Mouse (Mus musculus) lung, embryonic 14.5 days (tissue): ENCODE results near the gene Olfr618. TPM values are rescaled to one million over a fixed set of nuclear protein-coding genes. Genes with fewer than 3 reads are reported as not detected.

Experiments used
- ATAC-seq: fragments of 200-750 bp; cut with Nextera tagmentation; 2 replicates; pipeline ENCODE4 v1.8.0; 2017; ENCODE audit warnings: mild to moderate bottlenecking, moderate TSS enrichment, moderate library complexity; ENCODE audit not compliant: insufficient read depth
- DNase-seq: peaks from one replicate; pipeline ENCODE4 v3.0.0-alpha.2; 2015
- H3K27ac ChIP-seq: fragments of 300-500 bp; sonication (generic); 2 replicates; pipeline ENCODE4 v1.5.1; 2014; ENCODE audit warnings: low read depth, mild to moderate bottlenecking, moderate library complexity
- H3K27me3 ChIP-seq: fragments of 300-500 bp; sonication (generic); 2 replicates; pipeline ENCODE4 v1.6.1; 2014; ENCODE audit warnings: low read length, control low read depth; ENCODE audit not compliant: insufficient read depth
- H3K36me3 ChIP-seq: fragments of 300-500 bp; sonication (generic); 2 replicates; pipeline ENCODE4 v1.6.1; 2014; ENCODE audit warnings: control low read depth; ENCODE audit not compliant: insufficient read depth
- H3K4me1 ChIP-seq: fragments of 300-500 bp; sonication (generic); 2 replicates; pipeline ENCODE4 v1.6.1; 2014; ENCODE audit warnings: antibody characterized with exemption, control low read depth; ENCODE audit not compliant: insufficient read depth
- H3K4me2 ChIP-seq: fragments of 300-500 bp; sonication (generic); 2 replicates; pipeline ENCODE4 v1.6.1; 2014; ENCODE audit warnings: mild to moderate bottlenecking
- H3K4me3 ChIP-seq: fragments of 300-500 bp; sonication (generic); 2 replicates; pipeline ENCODE4 v1.5.1; 2014; ENCODE audit warnings: low read depth, low read length
- H3K9ac ChIP-seq: fragments of 300-500 bp; sonication (generic); 2 replicates; pipeline ENCODE4 v1.6.1; 2014
- H3K9me3 ChIP-seq: fragments of 300-500 bp; sonication (generic); 2 replicates; pipeline ENCODE4 v1.6.1; 2016; ENCODE audit warnings: low read depth, low read length, control low read depth
- CTCF ChIP-seq: IDR thresholded peaks from 2 replicates; pipeline ENCODE4 v1.5.1; 2016; ENCODE audit warnings: antibody characterized with exemption, low read depth
- WGBS: fragments of 180-500 bp; shearing (Covaris S2); extraction: QIAGEN DNeasy Blood & Tissue Kit; methylation state at CpG from one replicate; pipeline ENCODE4 v1.1.7; 2014; 5-methylcytosine and 5-hydroxymethylcytosine counted together
- microRNA-seq: library from miRNA; unstranded; fragments of <30 nt; microRNA quantifications from one replicate; pipeline ENCODE4, GENCODE M21; 2016; ENCODE audit warnings: borderline number of aligned reads
- polyA plus RNA-seq: library from polyadenylated mRNA; unstranded; fragments of >200 nt; fragmentation: Nextera tagmentation; extraction: Ambion mirVana; gene quantifications from 2 replicates; pipeline ENCODE4 v1.2.1, GENCODE M21; 2014

The Olfr618 gene
- polyA plus RNA-seq, 1 experiment from 2014 or later, result not detected

DNA sequence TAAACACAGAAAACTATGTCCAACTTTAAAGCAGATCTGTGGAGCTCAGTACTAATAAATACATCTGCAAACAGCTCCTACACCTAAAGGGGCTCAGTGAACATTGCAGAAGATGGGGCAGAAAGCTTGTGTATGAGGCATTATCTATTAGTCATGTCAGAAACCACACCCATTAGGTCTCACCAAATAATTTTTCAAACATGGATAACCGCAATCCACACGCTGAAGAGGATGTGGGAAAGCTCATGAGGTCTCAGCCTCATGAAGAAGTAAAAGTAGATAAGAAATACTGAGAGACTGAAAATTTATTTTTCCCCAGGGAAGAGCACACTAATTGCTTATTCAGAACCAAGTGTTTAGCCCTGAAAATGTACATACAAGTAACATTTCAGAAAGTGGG, 17.5 kb downstream of the Olfr618 start:
- Histone ChIP-seq H3K27ac (no peak overlapping the region), H3K27me3 (no peaks in the 10 kb centered on the region), H3K9ac (no peak overlapping the region), H3K4me3 (no peak overlapping the region), H3K4me2 (no peak overlapping the region), H3K4me1 (no peaks in the 10 kb centered on the region), H3K36me3 (no peaks in the 10 kb centered on the region), H3K9me3 (no peaks in the 10 kb centered on the region)
- WGBS, result 75% methylated on average over 2 of the region's 2 CpGs
- no peak for TF ChIP-seq CTCF
- no peak for ATAC-seq
- no peak for DNase-seq

DNA sequence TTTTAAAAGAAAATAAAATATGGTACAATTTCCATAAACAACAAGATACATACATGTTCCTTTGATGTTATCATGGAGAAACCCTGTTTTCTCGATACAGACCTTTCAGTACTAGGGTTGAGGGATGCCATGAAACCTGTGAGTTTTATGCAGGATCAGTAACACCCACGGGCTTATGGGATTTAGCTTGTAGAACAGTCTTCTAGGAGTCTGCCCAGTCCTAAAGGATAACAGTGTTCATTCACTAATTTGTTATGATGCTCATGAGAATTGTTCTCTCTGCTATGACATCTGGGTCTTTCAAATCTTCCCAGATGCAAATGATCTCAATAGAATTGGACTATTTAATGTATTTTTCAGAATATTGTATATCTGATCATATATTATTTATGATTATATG, 22.5 kb downstream of the Olfr618 start, which contains the start of gene Olfr620:
Gene Olfr620, minus strand, starts transcription at position 101 of the 400 bp plus-strand sequence.
- H3K27ac ChIP-seq, result no peak within 1 kb of the TSS
- H3K9me3 ChIP-seq, result no peaks in the 10 kb centered on the region
- H3K27me3 ChIP-seq, result no peaks in the 10 kb centered on the region
- TF ChIP-seq CTCF, result no peak
- no peak within 1 kb of the TSS for H3K9ac ChIP-seq
- DNase-seq, result no peak
- no peak within 1 kb of the TSS for H3K4me2 ChIP-seq
- ATAC-seq, result no peak
- H3K36me3 ChIP-seq, result no peaks in the 10 kb centered on the region
- WGBS, result 73% methylated on average over 2 of the region's 2 CpGs
- no peaks in the 10 kb centered on the region for H3K4me1 ChIP-seq
- no peak within 1 kb of the TSS for H3K4me3 ChIP-seq

DNA sequence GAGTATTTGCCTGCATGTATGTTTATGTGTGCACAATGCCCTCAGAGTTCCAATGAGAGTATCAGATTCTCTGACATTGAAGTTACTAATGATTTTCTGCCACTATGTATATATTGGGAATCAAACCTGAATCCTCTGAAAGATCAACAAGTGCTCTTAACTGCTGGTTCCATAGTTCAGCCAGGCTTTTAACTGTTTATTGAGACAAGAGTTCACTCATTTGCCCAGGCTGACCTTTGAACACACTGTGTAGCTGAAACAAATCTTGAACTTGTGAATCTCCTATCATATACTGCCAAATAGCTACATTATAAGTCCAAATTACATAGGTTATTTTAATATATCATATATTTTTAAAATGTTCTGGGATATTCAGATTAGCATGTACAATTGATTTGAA, 46.9 kb downstream of the Olfr618 start:
- Histone ChIP-seq H3K4me1 (no peaks in the 10 kb centered on the region), H3K9ac (no peak overlapping the region), H3K9me3 (no peaks in the 10 kb centered on the region), H3K36me3 (no peaks in the 10 kb centered on the region), H3K4me2 (no peak overlapping the region), H3K27ac (no peak overlapping the region), H3K4me3 (no peak overlapping the region), H3K27me3 (no peaks in the 10 kb centered on the region)
- ATAC-seq, result no peak
- no peak for DNase-seq
- TF ChIP-seq CTCF, result no peak

DNA sequence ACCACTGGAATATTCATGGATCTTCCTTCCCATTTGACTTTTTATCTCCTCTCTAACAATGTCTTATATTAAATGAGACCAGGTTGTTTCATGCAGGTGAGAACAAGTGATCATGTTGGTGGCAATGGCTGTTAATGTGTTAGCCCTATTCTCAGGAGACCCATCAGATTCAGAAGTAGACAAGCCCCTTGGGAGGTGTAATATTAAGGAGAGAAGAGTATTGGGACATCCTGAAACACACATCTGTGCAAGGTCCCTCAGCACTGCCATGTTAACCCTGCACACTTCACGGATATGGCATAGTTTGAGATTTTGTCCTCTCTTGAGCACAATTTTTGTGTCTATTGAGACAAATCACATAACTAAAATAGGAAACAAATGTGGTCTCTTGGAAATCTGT, 52.7 kb downstream of the Olfr618 start, which contains the start of gene Olfr622:
Gene Olfr622, minus strand, starts transcription at position 101 of the 400 bp plus-strand sequence.
- H3K4me1 ChIP-seq, result no peaks in the 10 kb centered on the region
- no peak for DNase-seq
- no peak within 1 kb of the TSS for H3K27ac ChIP-seq
- no peak for TF ChIP-seq CTCF
- ATAC-seq, result no peak
- H3K9me3 ChIP-seq, result no peaks in the 10 kb centered on the region
- no peak within 1 kb of the TSS for H3K4me2 ChIP-seq
- 66% methylated on average over 1 of the region's 1 CpGs for WGBS
- no peaks in the 10 kb centered on the region for H3K36me3 ChIP-seq
- no peak within 1 kb of the TSS for H3K9ac ChIP-seq
- H3K27me3 ChIP-seq, result no peaks in the 10 kb centered on the region
- H3K4me3 ChIP-seq, result no peak within 1 kb of the TSS

DNA sequence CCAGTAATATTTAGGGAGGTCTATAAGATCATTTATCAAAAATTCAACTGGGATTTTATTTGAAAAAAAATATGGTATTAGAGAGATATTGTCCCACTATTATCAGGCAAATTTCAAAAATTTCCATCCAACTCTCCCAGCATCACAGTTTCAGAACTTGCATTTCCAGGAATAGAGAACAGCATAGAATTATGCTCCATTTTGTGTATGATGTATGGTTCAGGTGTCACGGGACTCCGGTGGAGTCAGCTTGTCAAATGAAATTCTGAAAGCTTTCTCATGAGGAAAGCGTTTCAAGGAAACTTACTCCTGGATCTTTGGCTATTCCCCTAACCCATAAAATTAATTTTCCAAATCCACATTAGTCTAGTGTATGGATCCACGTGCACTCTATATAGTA, 54.2 kb downstream of the Olfr618 start:
- Histone ChIP-seq H3K9ac (no peak overlapping the region), H3K9me3 (no peaks in the 10 kb centered on the region), H3K4me1 (no peaks in the 10 kb centered on the region), H3K4me3 (no peak overlapping the region), H3K27ac (no peak overlapping the region), H3K4me2 (no peak overlapping the region), H3K36me3 (no peaks in the 10 kb centered on the region), H3K27me3 (no peaks in the 10 kb centered on the region)
- no peak for DNase-seq
- ATAC-seq, result no peak
- no peak for TF ChIP-seq CTCF
- WGBS, result 83% methylated on average over 4 of the region's 4 CpGs

Small RNA genes lying within 50 kb of the gene (microRNA-seq; reads per million reads assigned to microRNA genes)
- not detected for gene Gm26506

Other genes with a start within 250 kb of the Olfr618 start
- not detected in 2 replicates for gene Olfr600, start 240.4 kb upstream of the Olfr618 start, polyA plus RNA-seq
- not detected in 2 replicates for gene Olfr601, start 227.4 kb upstream of the Olfr618 start, polyA plus RNA-seq
- not detected in 2 replicates for gene Olfr603, start 203.9 kb upstream of the Olfr618 start, polyA plus RNA-seq
- gene Usp17lc, start 175.0 kb upstream of the Olfr618 start, polyA plus RNA-seq, result not detected in 2 replicates
- gene Olfr605, start 144.7 kb upstream of the Olfr618 start, polyA plus RNA-seq, result not detected in 2 replicates
- not detected in 2 replicates for gene Olfr606, start 141.1 kb upstream of the Olfr618 start, polyA plus RNA-seq
- not detected in 2 replicates for gene Olfr607, start 126.0 kb upstream of the Olfr618 start, polyA plus RNA-seq
- not detected in 2 replicates for gene Olfr608, start 120.2 kb upstream of the Olfr618 start, polyA plus RNA-seq
- not detected in 2 replicates for gene Olfr609, start 92.0 kb upstream of the Olfr618 start, polyA plus RNA-seq
- gene Olfr610, start 78.0 kb upstream of the Olfr618 start, polyA plus RNA-seq, result not detected in 2 replicates
- not detected in 2 replicates for gene Olfr611, start 69.3 kb upstream of the Olfr618 start, polyA plus RNA-seq
- not detected in 2 replicates for gene Olfr612, start 47.4 kb upstream of the Olfr618 start, polyA plus RNA-seq
- gene Olfr613, start 42.0 kb upstream of the Olfr618 start, polyA plus RNA-seq, result not detected in 2 replicates
- not detected in 2 replicates for gene Olfr615, start 34.0 kb upstream of the Olfr618 start, polyA plus RNA-seq
- gene Olfr616, start 21.0 kb upstream of the Olfr618 start, polyA plus RNA-seq, result not detected in 2 replicates
- not detected in 2 replicates for gene Olfr617, start 17.0 kb upstream of the Olfr618 start, polyA plus RNA-seq
- not detected in 2 replicates for gene Olfr619, start 10.5 kb downstream of the Olfr618 start, polyA plus RNA-seq
- gene Olfr620, start 22.4 kb downstream of the Olfr618 start, polyA plus RNA-seq, result not detected in 2 replicates
- gene Olfr622, start 52.6 kb downstream of the Olfr618 start, polyA plus RNA-seq, result not detected in 2 replicates
- gene Olfr623, start 73.6 kb downstream of the Olfr618 start, polyA plus RNA-seq, result not detected in 2 replicates
- gene Olfr624, start 81.1 kb downstream of the Olfr618 start, polyA plus RNA-seq, result 0.03 TPM in 1 of 2 replicates, not detected in the other
- not detected in 2 replicates for gene Olfr625-ps1, start 92.6 kb downstream of the Olfr618 start, polyA plus RNA-seq
- gene Olfr243, start 124.6 kb downstream of the Olfr618 start, polyA plus RNA-seq, result not detected in 2 replicates
- not detected in 2 replicates for gene Olfr628, start 140.3 kb downstream of the Olfr618 start, polyA plus RNA-seq
- gene Olfr629, start 154.8 kb downstream of the Olfr618 start, polyA plus RNA-seq, result not detected in 2 replicates
- not detected in 2 replicates for gene Olfr630, start 167.2 kb downstream of the Olfr618 start, polyA plus RNA-seq
- not detected in 2 replicates for gene Olfr69, start 181.5 kb downstream of the Olfr618 start, polyA plus RNA-seq
- gene Olfr68, start 189.6 kb downstream of the Olfr618 start, polyA plus RNA-seq, result not detected in 2 replicates
- not detected in 2 replicates for gene Olfr67, start 201.7 kb downstream of the Olfr618 start, polyA plus RNA-seq
- gene Hbb-bt, start 223.9 kb downstream of the Olfr618 start, polyA plus RNA-seq, result 3,031 and 3,067 TPM in 2 replicates
- gene Hbb-bs, start 238.0 kb downstream of the Olfr618 start, polyA plus RNA-seq, result 7,232 and 7,259 TPM in 2 replicates